Mouse (Mus musculus): ENCODE results near the gene Frmd4b. TPM values are rescaled to one million over a fixed set of nuclear protein-coding genes. Genes with fewer than 3 reads are reported as not detected.

The Frmd4b gene
- total and polyA plus RNA-seq, 2 experiments = 11.9 to 38.0 TPM

DNA sequence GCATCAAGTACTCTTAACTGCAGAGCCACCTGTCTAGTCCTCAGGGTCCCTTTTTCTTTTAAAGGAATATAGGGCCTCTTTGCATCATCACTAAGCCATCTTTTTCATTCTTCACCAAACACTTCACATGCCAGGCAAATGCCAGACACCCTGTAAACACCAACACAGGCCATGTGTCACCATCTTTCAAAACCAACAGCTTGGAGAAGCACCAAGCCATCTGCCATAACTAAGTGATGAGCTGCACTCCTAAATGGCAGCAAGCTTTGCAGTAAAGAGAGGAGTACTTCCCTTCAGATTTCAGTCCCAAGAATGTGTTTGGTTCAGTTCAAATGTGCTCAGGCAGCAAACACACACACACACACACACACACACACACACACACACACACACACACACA lies 154.9 kb downstream of the Frmd4b start:
- H3K79me2 ChIP-seq (ENCODE audit: control insufficient read depth, insufficient read depth, low read length) = no peaks in the 10 kb centered on the region
- no peak overlapping the region for H3K4me3 ChIP-seq (ENCODE audit: insufficient read depth, low read depth, low read length)
- H3K9ac ChIP-seq (ENCODE audit: low read depth, low read length) = no peak overlapping the region
- no peak for DNase-seq (ENCODE audit: extremely low read depth, low read depth, low spot score)
- peaks cover 3% of the 10 kb centered on the region; the same call in 1 of the 2 replicates for H3K4me1 ChIP-seq (ENCODE audit: control insufficient read depth, insufficient read depth, low read length)
- TF ChIP-seq POLR2A (IDR thresholded peaks at IDR 0.05; ENCODE audit: extremely low read depth, insufficient read depth, low read length) (no peak), CTCF (IDR thresholded peaks at IDR 0.05; ENCODE audit: low read depth, low read length) (no peak)
- no peaks in the 10 kb centered on the region for H3K27me3 ChIP-seq (ENCODE audit: control insufficient read depth, insufficient read depth, low read length)
- H3K36me3 ChIP-seq (ENCODE audit: control insufficient read depth, insufficient read depth, low read length) = no peaks in the 10 kb centered on the region
- peak overlapping the region; percentile 29; the same call in 1 of the 2 replicates for H3K27ac ChIP-seq (replicated peaks; ENCODE audit: insufficient read depth, low read depth, low read length)

DNA sequence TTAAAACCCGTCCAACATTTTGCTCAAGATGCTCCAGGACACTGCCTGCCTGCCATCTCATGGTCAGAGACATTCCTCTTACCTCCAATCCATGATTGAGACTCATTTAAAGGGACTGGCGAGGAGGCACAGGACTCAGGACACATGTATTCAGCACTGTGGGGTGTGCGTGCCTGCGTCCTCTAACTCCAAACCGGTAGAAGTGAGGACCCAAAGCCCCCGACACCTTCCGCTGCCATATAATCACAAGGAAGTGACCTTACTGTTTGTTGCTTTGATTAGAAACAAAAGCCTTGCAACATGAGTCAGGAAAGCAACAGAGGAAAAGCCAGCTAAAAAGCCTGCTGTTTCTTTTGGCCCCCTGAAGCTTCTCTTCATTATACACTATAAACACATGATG lies 158.2 kb downstream of the Frmd4b start:
- peaks cover 11% of the 10 kb centered on the region; the same call in 1 of the 2 replicates for H3K4me1 ChIP-seq (ENCODE audit: control insufficient read depth, insufficient read depth, low read length)
- peak overlapping the region; percentile 87 for H3K27ac ChIP-seq (replicated peaks; ENCODE audit: insufficient read depth, low read depth, low read length)
- WGBS = 76% methylated on average over 7 of the region's 7 CpGs
- H3K4me3 ChIP-seq (ENCODE audit: insufficient read depth, low read depth, low read length) = peak overlapping the region; percentile 42
- H3K27me3 ChIP-seq (ENCODE audit: control insufficient read depth, insufficient read depth, low read length) = no peaks in the 10 kb centered on the region
- DNase-seq (ENCODE audit: extremely low read depth, low read depth, low spot score) = no peak
- TF ChIP-seq POLR2A (IDR thresholded peaks at IDR 0.05; ENCODE audit: extremely low read depth, insufficient read depth, low read length) (no peak), CTCF (IDR thresholded peaks at IDR 0.05; ENCODE audit: low read depth, low read length) (no peak)
- H3K36me3 ChIP-seq (ENCODE audit: control insufficient read depth, insufficient read depth, low read length) = no peaks in the 10 kb centered on the region
- peak overlapping the region; percentile 45 for H3K9ac ChIP-seq (ENCODE audit: low read depth, low read length)
- no peaks in the 10 kb centered on the region for H3K79me2 ChIP-seq (ENCODE audit: control insufficient read depth, insufficient read depth, low read length)

DNA sequence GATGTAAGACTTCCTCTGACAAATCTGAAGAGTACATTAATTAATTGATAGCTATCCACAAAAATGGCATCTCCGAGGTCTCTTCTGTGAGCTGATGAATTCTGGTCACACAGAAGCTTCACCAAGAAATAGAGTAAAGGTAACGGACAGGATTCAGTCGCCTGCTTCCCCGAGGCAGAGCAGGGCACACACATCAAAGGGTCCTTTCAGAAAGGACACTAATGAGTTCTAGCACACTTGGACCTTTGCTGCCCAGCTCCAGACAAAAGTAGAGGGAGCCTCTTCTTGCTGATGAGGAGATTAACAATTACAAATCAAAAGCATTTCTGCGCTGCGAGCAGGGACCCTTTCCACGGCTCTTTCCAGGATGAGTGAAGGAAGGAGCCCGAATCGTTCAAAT lies 159.0 kb downstream of the Frmd4b start:
- peaks cover 9% of the 10 kb centered on the region; the same call in 1 of the 2 replicates for H3K4me1 ChIP-seq (ENCODE audit: control insufficient read depth, insufficient read depth, low read length)
- TF ChIP-seq CTCF (IDR thresholded peaks at IDR 0.05; ENCODE audit: low read depth, low read length) (no peak), POLR2A (IDR thresholded peaks at IDR 0.05; ENCODE audit: extremely low read depth, insufficient read depth, low read length) (no peak)
- WGBS = 71% methylated on average over 9 of the region's 9 CpGs
- H3K9ac ChIP-seq (ENCODE audit: low read depth, low read length) = peak overlapping the region; percentile 64; the same call in 1 of the 2 replicates
- H3K79me2 ChIP-seq (ENCODE audit: control insufficient read depth, insufficient read depth, low read length) = no peaks in the 10 kb centered on the region
- peak overlapping the region; percentile 21 for H3K4me3 ChIP-seq (ENCODE audit: insufficient read depth, low read depth, low read length)
- DNase-seq (ENCODE audit: extremely low read depth, low read depth, low spot score) = no peak
- H3K27me3 ChIP-seq (ENCODE audit: control insufficient read depth, insufficient read depth, low read length) = no peaks in the 10 kb centered on the region
- peak overlapping the region; percentile 87 for H3K27ac ChIP-seq (replicated peaks; ENCODE audit: insufficient read depth, low read depth, low read length)
- no peaks in the 10 kb centered on the region for H3K36me3 ChIP-seq (ENCODE audit: control insufficient read depth, insufficient read depth, low read length)

DNA sequence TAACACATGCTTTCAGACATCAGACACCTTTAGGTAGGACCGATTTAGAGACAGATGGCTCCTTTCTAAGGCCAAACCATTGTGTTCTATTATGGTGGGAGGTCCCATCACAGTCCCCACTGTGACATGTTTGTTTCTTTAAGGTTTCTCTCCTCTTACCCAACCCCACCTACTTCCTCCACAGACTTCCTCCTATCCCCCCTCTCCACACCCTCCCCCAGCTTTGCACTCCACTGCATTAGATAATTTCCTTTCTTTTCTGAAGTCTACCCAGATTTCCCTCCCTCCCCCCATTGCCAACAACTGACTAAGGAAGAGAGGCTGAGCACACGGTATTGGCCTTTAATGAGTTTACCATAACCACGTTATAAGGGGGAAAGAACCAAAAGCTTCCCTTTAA lies 159.4 kb downstream of the Frmd4b start:
- peak overlapping the region; percentile 41 for H3K27ac ChIP-seq (replicated peaks; ENCODE audit: insufficient read depth, low read depth, low read length)
- H3K36me3 ChIP-seq (ENCODE audit: control insufficient read depth, insufficient read depth, low read length) = no peaks in the 10 kb centered on the region
- peak overlapping the region; percentile 41 for H3K4me3 ChIP-seq (ENCODE audit: insufficient read depth, low read depth, low read length)
- no peaks in the 10 kb centered on the region for H3K79me2 ChIP-seq (ENCODE audit: control insufficient read depth, insufficient read depth, low read length)
- no peaks in the 10 kb centered on the region for H3K27me3 ChIP-seq (ENCODE audit: control insufficient read depth, insufficient read depth, low read length)
- H3K4me1 ChIP-seq (ENCODE audit: control insufficient read depth, insufficient read depth, low read length) = peaks cover 9% of the 10 kb centered on the region; the same call in 1 of the 2 replicates
- no peak for TF ChIP-seq POLR2A (IDR thresholded peaks at IDR 0.05; ENCODE audit: extremely low read depth, insufficient read depth, low read length)
- peak; percentile 51 for DNase-seq (ENCODE audit: extremely low read depth, low read depth, low spot score)
- 49% methylated on average over 3 of the region's 3 CpGs for WGBS
- H3K9ac ChIP-seq (ENCODE audit: low read depth, low read length) = no peak overlapping the region

DNA sequence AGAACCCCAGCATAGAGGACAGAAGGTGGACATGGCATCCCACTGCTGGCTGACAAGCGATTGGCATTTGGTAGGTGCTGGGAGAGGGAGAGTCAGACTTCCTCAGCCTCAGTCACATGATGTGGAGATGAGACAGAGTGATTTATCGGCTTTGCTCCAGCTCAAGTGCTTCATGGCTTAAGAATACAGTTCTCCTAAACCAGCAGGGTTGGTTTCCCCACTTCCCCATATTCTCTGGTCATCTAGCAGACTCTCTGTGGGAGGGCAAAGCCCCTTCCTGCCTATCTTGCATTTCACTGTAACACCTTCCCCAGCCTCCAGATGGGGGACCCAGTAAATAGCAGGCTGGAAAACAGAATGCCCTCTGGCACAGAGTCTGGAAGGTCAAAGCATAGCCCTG lies 160.1 kb downstream of the Frmd4b start:
- Histone ChIP-seq H3K4me1 (ENCODE audit: control insufficient read depth, insufficient read depth, low read length) (peaks cover 11% of the 10 kb centered on the region), H3K79me2 (ENCODE audit: control insufficient read depth, insufficient read depth, low read length) (no peaks in the 10 kb centered on the region), H3K36me3 (ENCODE audit: control insufficient read depth, insufficient read depth, low read length) (no peaks in the 10 kb centered on the region), H3K27me3 (ENCODE audit: control insufficient read depth, insufficient read depth, low read length) (no peaks in the 10 kb centered on the region), H3K9ac (ENCODE audit: low read depth, low read length) (no peak overlapping the region), H3K4me3 (ENCODE audit: insufficient read depth, low read depth, low read length) (no peak overlapping the region; the same call in 1 of the 2 replicates), H3K27ac (replicated peaks; ENCODE audit: insufficient read depth, low read depth, low read length) (peak overlapping the region; percentile 41)
- DNase-seq (ENCODE audit: extremely low read depth, low read depth, low spot score) = peak; percentile 50
- WGBS = 54% methylated on average over 2 of the region's 2 CpGs
- no peak for TF ChIP-seq CTCF (IDR thresholded peaks at IDR 0.05; ENCODE audit: low read depth, low read length)
- no peak for TF ChIP-seq POLR2A (IDR thresholded peaks at IDR 0.05; ENCODE audit: extremely low read depth, insufficient read depth, low read length)

DNA sequence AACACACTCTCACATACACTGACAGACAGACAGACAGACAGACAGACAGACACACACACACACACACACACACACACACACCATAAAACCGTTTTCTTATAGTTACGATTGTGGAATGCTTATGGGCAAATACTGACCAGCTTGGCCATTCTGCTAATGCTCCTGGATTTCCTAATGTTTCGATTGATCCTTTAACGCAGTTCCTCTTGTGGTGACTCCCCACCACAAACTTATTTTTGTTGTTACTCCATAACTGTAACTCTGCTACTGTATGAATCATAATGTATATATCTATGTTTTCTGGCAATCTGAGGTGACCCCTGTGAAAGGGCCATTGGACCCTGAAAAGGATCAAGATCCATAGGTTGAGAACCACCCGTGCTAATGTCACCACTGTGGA lies 165.1 kb downstream of the Frmd4b start:
- Histone ChIP-seq H3K36me3 (ENCODE audit: control insufficient read depth, insufficient read depth, low read length) (no peaks in the 10 kb centered on the region), H3K9ac (ENCODE audit: low read depth, low read length) (no peak overlapping the region), H3K27ac (replicated peaks; ENCODE audit: insufficient read depth, low read depth, low read length) (no peak overlapping the region), H3K27me3 (ENCODE audit: control insufficient read depth, insufficient read depth, low read length) (no peaks in the 10 kb centered on the region), H3K4me1 (ENCODE audit: control insufficient read depth, insufficient read depth, low read length) (peaks cover 17% of the 10 kb centered on the region), H3K79me2 (ENCODE audit: control insufficient read depth, insufficient read depth, low read length) (no peaks in the 10 kb centered on the region; the same call in 1 of the 2 replicates), H3K4me3 (ENCODE audit: insufficient read depth, low read depth, low read length) (no peak overlapping the region)
- no peak for DNase-seq (ENCODE audit: extremely low read depth, low read depth, low spot score)
- TF ChIP-seq POLR2A (IDR thresholded peaks at IDR 0.05; ENCODE audit: extremely low read depth, insufficient read depth, low read length) (no peak), CTCF (IDR thresholded peaks at IDR 0.05; ENCODE audit: low read depth, low read length) (no peak)
- WGBS = 81% methylated on average over 5 of the region's 5 CpGs

All from liver, adult 2 months (tissue).